Mouse (Mus musculus): ENCODE results near the gene Car3.

The Car3 gene

DNA sequence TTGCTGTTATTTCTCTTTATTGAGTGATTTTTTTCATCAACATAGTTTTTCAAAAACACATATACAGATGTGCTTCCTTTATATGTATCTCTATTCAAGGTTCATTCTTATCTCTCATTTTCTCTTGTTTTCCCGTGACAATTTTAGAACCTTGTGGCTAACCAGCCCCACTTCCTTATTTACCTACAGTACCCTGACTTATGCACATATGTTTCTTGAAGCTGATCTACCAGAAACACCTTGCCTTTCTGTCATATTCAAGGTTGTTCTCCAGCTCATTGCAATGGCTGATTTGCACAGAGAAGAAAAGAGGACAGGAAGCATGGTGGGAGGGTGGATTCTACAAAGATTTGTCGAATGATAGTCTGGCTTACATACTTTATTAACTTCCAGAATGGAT, 52.0 kb downstream of the Car3 start:
- DNase-seq: no peak

DNA sequence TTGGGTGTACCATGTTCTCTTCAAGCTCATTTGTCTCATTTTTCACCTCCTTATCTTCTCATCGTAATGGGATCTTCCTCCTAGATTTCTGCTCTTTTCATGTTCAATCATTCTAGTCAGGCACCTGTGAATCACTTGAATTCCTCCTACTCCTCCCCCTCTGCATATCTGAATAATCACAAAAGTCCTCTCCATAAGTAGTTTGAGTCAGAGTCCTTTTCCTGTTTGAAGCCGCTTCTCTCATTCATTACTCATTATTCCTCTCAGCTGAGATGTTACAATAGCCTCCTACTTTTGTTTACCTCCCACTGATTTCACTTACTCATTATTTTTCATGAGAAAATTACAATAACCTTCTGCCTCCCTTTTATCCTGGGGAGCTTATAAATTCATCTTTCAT, 53.9 kb downstream of the Car3 start:
- no peak for DNase-seq

All from lung, postnatal 14 days (tissue).